Mouse (Mus musculus) liver, embryonic 16.5 days (tissue): ENCODE results near the gene Ngrn. TPM values are rescaled to one million over a fixed set of nuclear protein-coding genes. Genes with fewer than 3 reads are reported as not detected.

ENCODE experiments used
- ATAC-seq: fragments of 200-750 bp; cut with Nextera tagmentation; 2 replicates; pipeline ENCODE4 v1.8.0; 2017; ENCODE audit warnings: low read depth, mild to moderate bottlenecking, moderate number of reproducible peaks, moderate library complexity
- H3K27ac ChIP-seq: fragments of 300-500 bp; sonication (generic); 2 replicates; pipeline ENCODE4 v1.5.1; 2014; ENCODE audit warnings: mild to moderate bottlenecking, low read length
- H3K27me3 ChIP-seq: fragments of 300-500 bp; sonication (generic); 2 replicates; pipeline ENCODE4 v1.6.1; 2014; ENCODE audit warnings: low read depth, low read length, mixed read lengths; ENCODE audit not compliant: control insufficient read depth, insufficient read depth
- H3K36me3 ChIP-seq: fragments of 300-500 bp; sonication (generic); 2 replicates; pipeline ENCODE4 v1.6.1; 2014; ENCODE audit warnings: mild to moderate bottlenecking; ENCODE audit not compliant: control insufficient read depth, insufficient read depth
- H3K4me1 ChIP-seq: fragments of 300-500 bp; sonication (generic); 2 replicates; pipeline ENCODE4 v1.6.1; 2014; ENCODE audit warnings: low read depth, low read length, mixed read lengths; ENCODE audit not compliant: control insufficient read depth
- H3K4me2 ChIP-seq: fragments of 300-500 bp; sonication (generic); 2 replicates; pipeline ENCODE4 v1.6.1; 2014; ENCODE audit warnings: low read depth, low read length, mixed read lengths
- H3K4me3 ChIP-seq: fragments of 300-500 bp; sonication (generic); 2 replicates; pipeline ENCODE4 v1.5.1; 2014; ENCODE audit warnings: low read depth, mild to moderate bottlenecking, low read length
- H3K9ac ChIP-seq: fragments of 300-500 bp; sonication (generic); 2 replicates; pipeline ENCODE4 v1.6.1; 2014; ENCODE audit warnings: low read depth, low read length
- H3K9me3 ChIP-seq: fragments of 300-500 bp; sonication (generic); replicated peaks from 2 replicates; pipeline ENCODE4 v1.6.1; 2016; ENCODE audit warnings: low read length; ENCODE audit not compliant: control insufficient read depth
- WGBS: fragments of 180-500 bp; shearing (Covaris S2); extraction: QIAGEN DNeasy Blood & Tissue Kit; methylation state at CpG from one replicate; pipeline ENCODE4 v1.1.7; 2014; ENCODE audit not compliant: insufficient replicate concordance; 5-methylcytosine and 5-hydroxymethylcytosine counted together
- polyA plus RNA-seq: library from polyadenylated mRNA; unstranded; fragments of >200 nt; fragmentation: Nextera tagmentation; extraction: Ambion mirVana; gene quantifications from 2 replicates; pipeline ENCODE4 v1.2.1, GENCODE M21; 2015

Gene Ngrn
- polyA plus RNA-seq, 1 experiment from 2014 or later: 26.3 TPM

GRCm38 (mm10) chr7:80294062-80294763 is 33.2 kb downstream of the Ngrn start, which contains the start of gene Prc1:
Gene Prc1 (plus strand): TSS chr7:80294450.
- WGBS: under 1% methylated on average over 52 of the region's 52 CpGs

GRCm38 (mm10) chr7:80294764-80295648 is 34.0 kb downstream of the Ngrn start:
- Histone ChIP-seq H3K9ac (peak overlapping the region; percentile 99), H3K27ac (peak overlapping the region; percentile 94), H3K4me1 (peaks cover 39% of the 10 kb centered on the region), H3K36me3 (peaks cover 23% of the 10 kb centered on the region), H3K27me3 (no peaks in the 10 kb centered on the region), H3K9me3 (no peaks in the 10 kb centered on the region), H3K4me2 (peak overlapping the region; percentile 77), H3K4me3 (peak overlapping the region; percentile 98)
- peak; percentile 44 for ATAC-seq
- WGBS: 7% methylated on average over 37 of the region's 37 CpGs

More at GRCm38 (mm10) chr7:80294062-80294763, 33.2 kb downstream of the Ngrn start, which contains the start of gene Prc1:
- Histone ChIP-seq H3K4me2 (peak within 1 kb of the TSS; percentile 81), H3K27me3 (no peaks in the 10 kb centered on the region), H3K36me3 (peaks cover 15% of the 10 kb centered on the region), H3K4me3 (peak within 1 kb of the TSS; percentile 98), H3K9me3 (no peaks in the 10 kb centered on the region), H3K9ac (peak within 1 kb of the TSS; percentile 99), H3K4me1 (peaks cover 36% of the 10 kb centered on the region), H3K27ac (peak within 1 kb of the TSS; percentile 94)
- peak; percentile 99 for ATAC-seq

DNA sequence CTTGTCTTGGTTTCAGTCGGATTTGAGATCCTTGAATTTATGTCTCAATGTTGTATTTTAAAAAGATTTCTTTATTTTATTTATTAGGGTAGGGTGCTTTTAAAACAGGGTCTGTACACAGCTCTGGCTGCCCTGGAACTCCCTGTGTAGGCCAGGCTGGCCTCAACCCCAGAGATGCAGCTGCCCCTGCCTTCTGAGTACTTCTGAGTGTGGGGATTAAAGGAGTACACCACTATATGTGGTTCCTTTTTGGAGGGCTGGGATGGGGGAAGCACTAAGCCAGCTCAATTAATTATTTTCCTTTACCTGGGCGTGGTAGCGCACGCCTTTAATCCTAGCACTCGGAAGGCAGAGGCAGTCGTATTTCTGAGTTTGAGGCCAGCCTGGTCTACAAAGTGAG is 35.4 kb downstream of the Ngrn start:
- 81% methylated on average over 6 of the region's 6 CpGs for WGBS
- H3K4me2 ChIP-seq: peak overlapping the region; percentile 77
- H3K4me1 ChIP-seq: peaks cover 39% of the 10 kb centered on the region
- no peaks in the 10 kb centered on the region for H3K9me3 ChIP-seq
- no peak overlapping the region; the same call in 1 of the 2 replicates for H3K27ac ChIP-seq
- peak overlapping the region; percentile 98 for H3K4me3 ChIP-seq
- peak overlapping the region; percentile 99 for H3K9ac ChIP-seq
- peaks cover 36% of the 10 kb centered on the region for H3K36me3 ChIP-seq
- H3K27me3 ChIP-seq: no peaks in the 10 kb centered on the region
- no peak for ATAC-seq

GRCm38 (mm10) chr7:80297041-80297440 is 36.0 kb downstream of the Ngrn start:
- Histone ChIP-seq H3K4me2 (peak overlapping the region; percentile 77), H3K27me3 (no peaks in the 10 kb centered on the region), H3K27ac (no peak overlapping the region; the same call in 1 of the 2 replicates), H3K4me3 (peak overlapping the region; percentile 98), H3K36me3 (peaks cover 42% of the 10 kb centered on the region), H3K9ac (no peak overlapping the region), H3K9me3 (no peaks in the 10 kb centered on the region), H3K4me1 (peaks cover 39% of the 10 kb centered on the region)
- 86% methylated on average over 3 of the region's 3 CpGs for WGBS
- no peak for ATAC-seq

- H3K4me2 ChIP-seq: no peak overlapping the region
- 91% methylated on average over 4 of the region's 4 CpGs for WGBS
These were observed 37.7 kb downstream of the Ngrn start for GRCm38 (mm10) chr7:80298754-80299153.

GRCm38 (mm10) chr7:80299568-80299967 is 38.6 kb downstream of the Ngrn start:
- Histone ChIP-seq H3K36me3 (peaks cover 63% of the 10 kb centered on the region), H3K27me3 (no peaks in the 10 kb centered on the region), H3K4me2 (no peak overlapping the region), H3K9me3 (no peaks in the 10 kb centered on the region), H3K4me3 (no peak overlapping the region), H3K4me1 (peaks cover 26% of the 10 kb centered on the region), H3K9ac (no peak overlapping the region), H3K27ac (no peak overlapping the region)
- ATAC-seq: no peak
- 85% methylated on average over 3 of the region's 3 CpGs for WGBS

More at GRCm38 (mm10) chr7:80298754-80299153, 37.7 kb downstream of the Ngrn start:
- Histone ChIP-seq H3K9me3 (no peaks in the 10 kb centered on the region), H3K36me3 (peaks cover 55% of the 10 kb centered on the region), H3K27me3 (no peaks in the 10 kb centered on the region), H3K9ac (no peak overlapping the region), H3K4me3 (no peak overlapping the region), H3K27ac (no peak overlapping the region), H3K4me1 (peaks cover 28% of the 10 kb centered on the region)
- ATAC-seq: no peak

GRCm38 (mm10) chr7:80301522-80301921 is 40.5 kb downstream of the Ngrn start:
- H3K36me3 ChIP-seq: peaks cover 80% of the 10 kb centered on the region

DNA sequence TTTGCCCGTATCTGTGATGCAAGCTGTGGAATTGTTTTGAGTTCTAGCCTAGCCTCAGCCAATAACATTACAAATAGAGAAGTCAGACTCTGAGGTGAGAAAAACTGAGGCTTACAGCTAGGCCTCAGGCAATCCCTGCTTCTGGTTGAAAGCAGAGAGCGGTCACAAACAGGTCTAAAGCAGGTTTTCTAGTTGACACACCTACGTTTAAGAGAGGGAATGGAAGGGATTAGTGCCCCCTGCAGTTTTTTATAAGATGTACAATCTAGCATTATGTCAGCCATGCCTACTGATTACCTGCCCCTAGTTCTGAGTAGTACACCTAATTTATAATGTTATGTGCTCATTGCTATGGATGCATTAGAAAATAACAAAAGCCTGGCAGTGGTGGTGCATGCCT is 46.8 kb downstream of the Ngrn start:
- Histone ChIP-seq H3K36me3 (peaks cover 97% of the 10 kb centered on the region), H3K27me3 (no peaks in the 10 kb centered on the region; the same call in 1 of the 2 replicates)

More at GRCm38 (mm10) chr7:80301522-80301921, 40.5 kb downstream of the Ngrn start:
- H3K4me1 ChIP-seq: peaks cover 18% of the 10 kb centered on the region
- H3K27ac ChIP-seq: no peak overlapping the region
- no peaks in the 10 kb centered on the region; the same call in 1 of the 2 replicates for H3K27me3 ChIP-seq
- H3K9me3 ChIP-seq: no peaks in the 10 kb centered on the region
- no peak for ATAC-seq
- no peak overlapping the region for H3K4me2 ChIP-seq
- H3K4me3 ChIP-seq: no peak overlapping the region
- no peak overlapping the region for H3K9ac ChIP-seq
- 81% methylated on average over 2 of the region's 2 CpGs for WGBS

More for the DNA sequence above, 46.8 kb downstream of the Ngrn start:
- WGBS: 87% methylated on average over 3 of the region's 3 CpGs
- Histone ChIP-seq H3K4me1 (no peaks in the 10 kb centered on the region), H3K9me3 (no peaks in the 10 kb centered on the region), H3K27ac (no peak overlapping the region), H3K4me2 (no peak overlapping the region), H3K4me3 (no peak overlapping the region), H3K9ac (no peak overlapping the region)
- no peak for ATAC-seq
